Mouse (Mus musculus): ENCODE data around the gene Etnk1.

DNA sequence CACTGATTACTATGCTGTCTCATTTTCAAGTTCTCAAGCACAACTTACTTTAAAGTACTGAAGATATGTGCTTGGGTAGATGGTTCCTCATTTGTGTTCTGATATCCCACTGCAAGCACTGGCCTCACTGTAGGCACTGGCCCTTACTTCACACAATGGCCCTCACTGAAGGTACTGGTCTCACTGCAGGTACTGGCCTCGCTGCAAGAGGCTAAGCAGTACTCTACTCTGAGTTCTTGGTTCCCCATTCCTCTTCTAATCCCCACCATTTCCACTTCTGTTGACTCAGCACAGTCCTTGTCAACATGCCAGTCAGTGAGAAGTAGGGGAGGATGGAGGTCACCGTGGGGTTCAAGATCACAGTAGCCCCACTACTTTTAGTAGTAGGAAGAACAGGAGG is 27.6 kb upstream of the Etnk1 start:
- no peak for TF ChIP-seq CTCF (conservative IDR thresholded peaks at IDR 0.05; ENCODE audit: insufficient read depth, insufficient read length, low read depth, low read length)
- TF ChIP-seq POLR2A (IDR thresholded peaks at IDR 0.05; ENCODE audit: low read depth, low read length) = no peak
